Mouse (Mus musculus): ENCODE results near the gene Crybg1.

- peak; percentile 83 for TF ChIP-seq ZNF384 (IDR thresholded peaks at IDR 0.05; ENCODE audit: low read depth, low read length)
- no peak for TF ChIP-seq CHD2 (IDR thresholded peaks at IDR 0.05; ENCODE audit: low read depth, low read length)
- no peak for TF ChIP-seq HCFC1 (IDR thresholded peaks at IDR 0.05; ENCODE audit: borderline replicate concordance, insufficient read depth, low read length)
Observed at GRCm38 (mm10) chr10:43993198-43993597, 155.5 kb downstream of the Crybg1 start.
